Comparison of ENCODE assay signal across 9 mouse cellular contexts in the genomic region with DNA sequence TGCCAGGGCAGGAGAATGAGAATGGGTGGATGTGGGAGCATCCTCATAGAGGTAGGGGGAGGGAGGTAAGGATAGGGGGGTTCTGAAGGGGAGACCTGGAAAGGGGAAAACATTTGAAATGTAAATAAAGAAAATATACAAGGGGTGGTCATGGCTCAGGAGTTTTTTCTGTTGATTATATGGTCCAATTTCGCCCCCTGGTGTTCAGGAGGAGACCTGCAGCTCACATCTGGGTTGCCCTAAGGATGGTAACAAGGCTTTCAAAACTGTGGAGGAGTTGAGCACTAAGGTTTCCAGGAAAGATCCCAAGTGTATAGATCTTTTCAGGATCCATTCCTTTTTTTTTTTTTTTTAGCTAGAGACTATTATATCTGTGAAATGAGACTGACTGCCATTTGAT. TPM values are rescaled to one million over a fixed set of nuclear protein-coding genes. Genes with fewer than 3 reads are reported as not detected.
DNase-seq lines count a peak whose midpoint lies in the region; ATAC-seq and TF ChIP-seq lines count a peak whose summit lies in the region.
"Had no signal": no experiment of that assay in that cellular context is flagged by ENCODE, and none has a peak within 500 bp of the region (broad histone marks: within the 10 kb centered on the region; RNA-seq: fewer than 3 reads in every experiment).

No protein-coding gene starts in this region.

- no peak overlapping the region for H3K27ac ChIP-seq in forebrain, embryonic 14.5 days (ENCODE audit: low read depth, low read length)
- no peak overlapping the region for H3K27ac ChIP-seq in forebrain, embryonic 12.5 days
- no peak overlapping the region for H3K27ac ChIP-seq in cortical plate, adult 2 months (ENCODE audit: insufficient read depth, low read length)
- H3K27ac ChIP-seq: neural tube, embryonic 12.5 days had no signal

- TF ChIP-seq CTCF in cortical plate, adult 2 months (IDR thresholded peaks at IDR 0.05; ENCODE audit: extremely low read depth, insufficient read depth, low read length), result peak; percentile 48; the same call in 1 of the 2 replicates

- no peak overlapping the region for H3K4me3 ChIP-seq in forebrain, embryonic 14.5 days (ENCODE audit: low read depth, low read length)
- no peak overlapping the region for H3K4me3 ChIP-seq in forebrain, embryonic 12.5 days (replicated peaks)
- no peak overlapping the region for H3K4me3 ChIP-seq in cortical plate, adult 2 months (ENCODE audit: insufficient read depth, low read length)
- H3K4me3 ChIP-seq: neural tube, embryonic 12.5 days had no signal

- peak; percentile 59 for DNase-seq in forebrain, embryonic 14.5 days (ENCODE audit: low spot score)
- peak; percentile 19 to 44 for DNase-seq in right cerebral cortex, adult 2 months (ENCODE audit: low spot score in 2 of 2)
- no peak for DNase-seq in right cerebral cortex, postnatal 25 days
- peak; percentile 56 for DNase-seq in kidney, postnatal 10 days
- DNase-seq in thymus, postnatal 4 days, result peak; percentile 48

- TF ChIP-seq POLR2A in cortical plate, adult 2 months (IDR thresholded peaks at IDR 0.05; ENCODE audit: extremely low read depth, insufficient read depth, low read length), result no peak

- no peaks in the 10 kb centered on the region for H3K9me3 ChIP-seq in forebrain, embryonic 14.5 days (replicated peaks; ENCODE audit: control insufficient read depth, low read length)
- no peaks in the 10 kb centered on the region for H3K9me3 ChIP-seq in forebrain, embryonic 12.5 days
- H3K9me3 ChIP-seq: neural tube, embryonic 12.5 days had no signal

- 4% methylated on average over 1 of the region's 1 CpGs for WGBS in forebrain, embryonic 14.5 days
- WGBS in forebrain, embryonic 12.5 days, result 0% methylated on average over 1 of the region's 1 CpGs

- ATAC-seq in forebrain, embryonic 14.5 days, result peak; percentile 50; the same call in 1 of the 2 replicates
- ATAC-seq in forebrain, embryonic 12.5 days (ENCODE audit: low FRiP score), result no peak
- ATAC-seq in megakaryocyte progenitor cell, adult 5-6 weeks (replicated peaks; ENCODE audit: poor library complexity), result peak; percentile 62

- no peaks in the 10 kb centered on the region for H3K27me3 ChIP-seq in forebrain, embryonic 14.5 days (replicated peaks; ENCODE audit: control insufficient read depth, insufficient read depth, low read length)
- H3K27me3 ChIP-seq in forebrain, embryonic 12.5 days, result no peaks in the 10 kb centered on the region
- H3K27me3 ChIP-seq: neural tube, embryonic 12.5 days had no signal

- no peak overlapping the region for H3K4me2 ChIP-seq in forebrain, embryonic 14.5 days (ENCODE audit: low read length)
- no peak overlapping the region for H3K4me2 ChIP-seq in forebrain, embryonic 12.5 days
- H3K4me2 ChIP-seq: neural tube, embryonic 12.5 days had no signal

- no peak overlapping the region for H3K9ac ChIP-seq in forebrain, embryonic 14.5 days (ENCODE audit: low read length)
- H3K9ac ChIP-seq in forebrain, embryonic 12.5 days, result no peak overlapping the region
- H3K9ac ChIP-seq: neural tube, embryonic 12.5 days had no signal

- no peaks in the 10 kb centered on the region for H3K36me3 ChIP-seq in forebrain, embryonic 14.5 days (ENCODE audit: control insufficient read depth, insufficient read depth, low read length)
- no peaks in the 10 kb centered on the region for H3K36me3 ChIP-seq in forebrain, embryonic 12.5 days (replicated peaks)
- H3K36me3 ChIP-seq: neural tube, embryonic 12.5 days had no signal

- no peaks in the 10 kb centered on the region for H3K4me1 ChIP-seq in forebrain, embryonic 14.5 days (ENCODE audit: control insufficient read depth, insufficient read depth, low read length)
- peaks cover 4% of the 10 kb centered on the region; the same call in 1 of the 2 replicates for H3K4me1 ChIP-seq in forebrain, embryonic 12.5 days
- H3K4me1 ChIP-seq in cortical plate, adult 2 months (ENCODE audit: control insufficient read depth, insufficient read depth, low read length), result no peaks in the 10 kb centered on the region
- H3K4me1 ChIP-seq: neural tube, embryonic 12.5 days had no signal

RNA-seq across cellular contexts. Expression of gene Ceacam1, which starts 2.0 kb away (rescaled TPM):
- 0.95 and 0.99 TPM in 2 replicates for polyA plus RNA-seq in forebrain, embryonic 14.5 days (2014; fragmentation: Nextera tagmentation; extraction: Ambion mirVana)
- 0.23 and 0.51 TPM in 2 replicates for polyA plus RNA-seq in forebrain, embryonic 12.5 days (2016; fragmentation: Nextera tagmentation; extraction: Ambion mirVana)
- polyA plus RNA-seq in cortical plate, adult 2 months (2012; rRNA removed), result 4.7 and 5.1 TPM in 2 replicates
- 62.9 and 87.1 TPM in 2 replicates for total RNA-seq in megakaryocyte progenitor cell, adult 5-6 weeks (2015)
- total RNA-seq in megakaryocyte progenitor cell, adult 5-6 weeks (2017), result 21.0 and 23.6 TPM in 2 replicates
